Mouse (Mus musculus) liver, embryonic 14.5 days (tissue): ENCODE data around the gene Eif3k. TPM values are rescaled to one million over a fixed set of nuclear protein-coding genes. Genes with fewer than 3 reads are reported as not detected.

Experiments used
- ATAC-seq: fragments of 200-750 bp; cut with Nextera tagmentation; 2 replicates; pipeline ENCODE4 v1.8.0; 2017; ENCODE audit warnings: moderate number of reproducible peaks, mild to moderate bottlenecking, moderate library complexity; ENCODE audit not compliant: insufficient read depth
- DNase-seq, 3 experiments: peaks; one replicate each; pipeline ENCODE4 v3.0.0-alpha.2; 2012 to 2013; ENCODE audit warnings: low read depth in 3 of 3, low spot score in 3 of 3
- H3K27ac ChIP-seq: fragments of 300-500 bp; sonication (generic); 2 replicates; pipeline ENCODE4 v1.5.1; 2014; ENCODE audit warnings: moderate library complexity, mild to moderate bottlenecking, control low read depth, inconsistent platforms
- H3K27me3 ChIP-seq: fragments of 300-500 bp; sonication (generic); 2 replicates; pipeline ENCODE4 v1.6.1; 2014; ENCODE audit warnings: mild to moderate bottlenecking, low read length, moderate library complexity; ENCODE audit not compliant: control insufficient read depth, insufficient read depth
- H3K36me3 ChIP-seq: fragments of 300-500 bp; sonication (generic); replicated peaks from 2 replicates; pipeline ENCODE4 v1.6.1; 2014; ENCODE audit warnings: low read depth; ENCODE audit not compliant: control insufficient read depth, insufficient read depth
- H3K4me1 ChIP-seq, 2 experiments: fragments of 200-500 bp in 1 of 2; fragments of 300-500 bp in 1 of 2; sonication (generic) in 1 of 2; replicated peaks; 2 replicates each; pipeline ENCODE4 v1.6.1; 2012 to 2014; ENCODE audit warnings: antibody characterized with exemption in 1 of 2, inconsistent platforms in 1 of 2, low read length in 1 of 2; ENCODE audit not compliant: control insufficient read depth in 2 of 2, insufficient read depth in 2 of 2
- H3K4me2 ChIP-seq: fragments of 300-500 bp; sonication (generic); 2 replicates; pipeline ENCODE4 v1.6.1; 2014; ENCODE audit warnings: low read depth, mild to moderate bottlenecking, control low read depth, moderate library complexity
- H3K4me3 ChIP-seq, 2 experiments: fragments of 200-500 bp in 1 of 2; fragments of 300-500 bp in 1 of 2; sonication (generic) in 1 of 2; 2 replicates each; pipeline ENCODE4 v1.5.1; 2012 to 2014; ENCODE audit warnings: low read depth in 2 of 2, low read length in 2 of 2, mild to moderate bottlenecking in 2 of 2, control low read depth in 1 of 2, inconsistent platforms in 1 of 2, moderate library complexity in 1 of 2; ENCODE audit not compliant: insufficient read depth in 1 of 2
- H3K9ac ChIP-seq: fragments of 300-500 bp; sonication (generic); replicated peaks from 2 replicates; pipeline ENCODE4 v1.6.1; 2014; ENCODE audit warnings: mild to moderate bottlenecking, control low read depth, moderate library complexity
- H3K9me3 ChIP-seq: fragments of 300-500 bp; sonication (generic); 2 replicates; pipeline ENCODE4 v1.6.1; 2016; ENCODE audit warnings: low read length, mixed read lengths; ENCODE audit not compliant: control insufficient read depth
- CTCF ChIP-seq: IDR thresholded peaks from 2 replicates; pipeline ENCODE4 v1.5.1; 2016; ENCODE audit warnings: antibody characterized with exemption, low read depth, control low read depth
- EP300 ChIP-seq: IDR thresholded peaks from 2 replicates; pipeline ENCODE4 v1.6.1; 2016; ENCODE audit warnings: antibody characterized with exemption, low read depth
- WGBS: fragments of 180-500 bp; shearing (Covaris S2); extraction: QIAGEN DNeasy Blood & Tissue Kit; methylation state at CpG from one replicate; pipeline ENCODE4 v1.1.7; 2014; ENCODE audit not compliant: insufficient replicate concordance; 5-methylcytosine and 5-hydroxymethylcytosine counted together
- polyA plus RNA-seq, 2 experiments: library from polyadenylated mRNA; depleted of rRNA in 1 of 2; stranded (reverse) in 1 of 2; unstranded in 1 of 2; fragments of >200 nt; fragmentation: Nextera tagmentation in 1 of 2; extraction: Ambion mirVana in 1 of 2; gene quantifications; 2 replicates each; pipeline versions ENCODE4 v1.2.1 to v1.2.3; 2012 to 2014

Eif3k gene
- polyA plus RNA-seq, 2 experiments = 281 to 283 TPM

- peaks cover 20 to 21% of the 10 kb centered on the region in 2 experiments for H3K4me1 ChIP-seq
- DNase-seq (no peak), ATAC-seq (no peak)
- no peak overlapping the region for H3K4me2 ChIP-seq
- H3K4me3 ChIP-seq = no peak overlapping the region
- WGBS = 72% methylated on average over 5 of the region's 5 CpGs
- H3K27me3 ChIP-seq = no peaks in the 10 kb centered on the region
- H3K9me3 ChIP-seq = no peaks in the 10 kb centered on the region
- H3K27ac ChIP-seq = no peak overlapping the region
- no peaks in the 10 kb centered on the region for H3K36me3 ChIP-seq
- H3K9ac ChIP-seq = no peak overlapping the region
- TF ChIP-seq EP300 = no peak
Observed at GRCm38 (mm10) chr7:29026195-29026594, 44.5 kb upstream of the Eif3k start.

DNA sequence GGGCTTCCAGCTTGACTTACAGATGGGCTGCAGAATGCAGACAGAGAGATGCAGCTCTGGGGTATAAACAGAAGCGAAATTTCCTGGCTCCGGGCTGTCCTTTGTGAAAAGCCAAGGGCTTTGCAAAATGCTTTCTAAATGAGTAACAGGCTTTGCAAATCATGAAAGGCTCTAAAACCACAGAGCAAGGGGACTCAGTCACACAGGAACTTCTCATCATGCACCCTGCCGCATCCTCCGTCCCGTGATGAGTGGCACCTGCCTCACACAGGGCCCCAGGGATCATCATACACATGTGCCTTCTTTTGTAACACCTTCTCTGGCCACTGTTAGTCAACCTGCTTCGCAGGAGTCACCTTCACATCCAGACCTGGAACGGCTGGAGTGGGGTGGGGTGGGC lies 43.9 kb upstream of the Eif3k start:
- ATAC-seq (no peak), DNase-seq (no peak)
- Histone ChIP-seq H3K27ac (no peak overlapping the region), H3K27me3 (peaks cover 6% of the 10 kb centered on the region), H3K4me2 (no peak overlapping the region), H3K4me3 (no peak overlapping the region), H3K36me3 (no peaks in the 10 kb centered on the region), H3K9ac (no peak overlapping the region), H3K9me3 (no peaks in the 10 kb centered on the region), H3K4me1 (peaks cover 16% of the 10 kb centered on the region in 2 experiments)
- WGBS = 57% methylated on average over 7 of the region's 7 CpGs
- TF ChIP-seq CTCF = no peak
- TF ChIP-seq EP300 = no peak

- no peak overlapping the region for H3K27ac ChIP-seq
- no peak for DNase-seq
- H3K4me1 ChIP-seq = peaks cover 0 to 3% of the 10 kb centered on the region in 2 experiments; a peak in 3 of 4 replicates
- TF ChIP-seq CTCF = no peak
- TF ChIP-seq EP300 = no peak
- H3K36me3 ChIP-seq = no peaks in the 10 kb centered on the region
- no peak overlapping the region for H3K4me3 ChIP-seq
- H3K4me2 ChIP-seq = no peak overlapping the region
- H3K9me3 ChIP-seq = no peaks in the 10 kb centered on the region
- ATAC-seq = no peak
- WGBS = 81% methylated on average over 8 of the region's 8 CpGs
- peaks cover 26% of the 10 kb centered on the region for H3K27me3 ChIP-seq
- no peak overlapping the region for H3K9ac ChIP-seq
Observed at GRCm38 (mm10) chr7:29023514-29023913, 41.9 kb upstream of the Eif3k start.

- no peak overlapping the region for H3K4me2 ChIP-seq
- peaks cover 0 to 3% of the 10 kb centered on the region in 2 experiments; a peak in 3 of 4 replicates for H3K4me1 ChIP-seq
- no peak for ATAC-seq
- no peak overlapping the region for H3K9ac ChIP-seq
- WGBS = 69% methylated on average over 8 of the region's 8 CpGs
- no peaks in the 10 kb centered on the region for H3K36me3 ChIP-seq
- H3K4me3 ChIP-seq = no peak overlapping the region
- H3K27me3 ChIP-seq = peaks cover 37% of the 10 kb centered on the region
- H3K9me3 ChIP-seq = no peaks in the 10 kb centered on the region
- TF ChIP-seq CTCF (no peak), EP300 (no peak)
- H3K27ac ChIP-seq = no peak overlapping the region
- DNase-seq = no peak
Observed at GRCm38 (mm10) chr7:29022479-29022878, 40.8 kb upstream of the Eif3k start.

- Histone ChIP-seq H3K9ac (no peak overlapping the region; the same call in 1 of the 2 replicates), H3K4me2 (peak overlapping the region; percentile 50), H3K27ac (no peak overlapping the region), H3K4me1 (no peaks in the 10 kb centered on the region), H3K4me3 (peak overlapping the region; percentile 27 to 40; a peak in 2 of 4 replicates), H3K36me3 (no peaks in the 10 kb centered on the region), H3K9me3 (0 out of 2 replicates have a peak, but pooled peaks cover 2% of the 10 kb centered on the region), H3K27me3 (peaks cover 37% of the 10 kb centered on the region)
- DNase-seq = no peak
- WGBS = 5% methylated on average over 87 of the region's 88 CpGs
- TF ChIP-seq CTCF = no peak
- TF ChIP-seq EP300 = no peak
- no peak for ATAC-seq
Observed at GRCm38 (mm10) chr7:29019447-29020220, 38.0 kb upstream of the Eif3k start.
